In genomic region chr8:84837912-84838470, GRCm38 (mm10) we compare ENCODE assay signal across 15 mouse cellular contexts. TPM values are rescaled to one million over a fixed set of nuclear protein-coding genes. Genes with fewer than 3 reads are reported as not detected.
DNase-seq lines count a peak whose midpoint lies in the region; ATAC-seq and TF ChIP-seq lines count a peak whose summit lies in the region.
"Had no signal": no experiment of that assay in that cellular context is flagged by ENCODE, and none has a peak within 500 bp of the region (broad histone marks: within the 10 kb centered on the region; RNA-seq: fewer than 3 reads in every experiment).

No protein-coding gene starts in this region.

- intact Hi-C loops in heart, postnatal 36 days (cut with DNase I) = no loop called here

- ATAC-seq in midbrain, embryonic 11.5 days (ENCODE audit: low FRiP score) = no peak
- ATAC-seq in midbrain, embryonic 16.5 days = no peak
- no peak for ATAC-seq in liver, embryonic 15.5 days (ENCODE audit: insufficient read depth)

- no peak overlapping the region for H3K9ac ChIP-seq in midbrain, embryonic 11.5 days (ENCODE audit: low read length)
- no peak overlapping the region for H3K9ac ChIP-seq in midbrain, embryonic 16.5 days (ENCODE audit: low read depth, low read length)
- H3K9ac ChIP-seq in liver, embryonic 15.5 days = peak overlapping the region; percentile 87

- H3K4me1 ChIP-seq in heart, embryonic 10.5 days = peaks cover 40% of the 10 kb centered on the region
- peaks cover 14% of the 10 kb centered on the region for H3K4me1 ChIP-seq in midbrain, embryonic 11.5 days (ENCODE audit: control insufficient read depth, insufficient read depth, low read length)
- peaks cover 17% of the 10 kb centered on the region for H3K4me1 ChIP-seq in midbrain, embryonic 16.5 days (ENCODE audit: control insufficient read depth, insufficient read depth, low read length)
- H3K4me1 ChIP-seq in embryonic fibroblast, embryonic 13.5 days (ENCODE audit: control insufficient read depth, insufficient read depth, low read length) = no peaks in the 10 kb centered on the region; the same call in 1 of the 2 replicates
- H3K4me1 ChIP-seq in liver, embryonic 15.5 days (replicated peaks) = peaks cover 89% of the 10 kb centered on the region

- 0 out of 2 replicates have a peak, but pooled peaks have one; percentile 11 for TF ChIP-seq POLR2A in embryonic fibroblast, embryonic 13.5 days (IDR thresholded peaks at IDR 0.05; ENCODE audit: low read depth, low read length)

- peak overlapping the region; percentile 15; the same call in 1 of the 2 replicates for H3K4me3 ChIP-seq in heart, embryonic 10.5 days
- no peak overlapping the region for H3K4me3 ChIP-seq in midbrain, embryonic 11.5 days (ENCODE audit: low read depth, low read length)
- H3K4me3 ChIP-seq in midbrain, embryonic 16.5 days (ENCODE audit: low read depth, low read length) = no peak overlapping the region
- no peak overlapping the region for H3K4me3 ChIP-seq in embryonic fibroblast, embryonic 13.5 days (ENCODE audit: insufficient read depth, low read length)
- H3K4me3 ChIP-seq in liver, embryonic 15.5 days (replicated peaks) = peak overlapping the region; percentile 92
- H3K4me3 ChIP-seq: gastrocnemius, adult 2 months; left cerebral cortex, adult 2 months had no signal

- no peak overlapping the region for H3K4me2 ChIP-seq in midbrain, embryonic 11.5 days
- no peak overlapping the region for H3K4me2 ChIP-seq in midbrain, embryonic 16.5 days (ENCODE audit: low read length)
- H3K4me2 ChIP-seq in liver, embryonic 15.5 days = peak overlapping the region; percentile 76

- peak overlapping the region; percentile 64 for H3K27ac ChIP-seq in heart, embryonic 10.5 days
- H3K27ac ChIP-seq in midbrain, embryonic 11.5 days (ENCODE audit: low read depth, low read length) = no peak overlapping the region
- no peak overlapping the region for H3K27ac ChIP-seq in midbrain, embryonic 16.5 days (ENCODE audit: low read length)
- no peak overlapping the region for H3K27ac ChIP-seq in embryonic fibroblast, embryonic 13.5 days (ENCODE audit: insufficient read depth, low read length)
- H3K27ac ChIP-seq in liver, embryonic 15.5 days (replicated peaks) = peak overlapping the region; percentile 95
- H3K27ac ChIP-seq: left cerebral cortex, adult 2 months had no signal

- no peak for TF ChIP-seq CTCF in embryonic fibroblast, embryonic 13.5 days (IDR thresholded peaks at IDR 0.05; ENCODE audit: borderline replicate concordance, insufficient read depth, low read length)

- no peak for DNase-seq in heart, embryonic 10.5 days (ENCODE audit: low spot score)
- no peak for DNase-seq in heart, postnatal 36 days
- DNase-seq in midbrain, embryonic 11.5 days (ENCODE audit: low spot score, missing footprints) = peak; percentile 35
- DNase-seq in gastrocnemius, postnatal 10 days = no peak
- DNase-seq in kidney, adult 9 months = no peak
- DNase-seq: adrenal gland, adult 2 months; cerebellum, adult 18-20 months; gastrocnemius, adult 2 months; kidney, postnatal 36 days; lung, postnatal 10 days; thymus, postnatal 25 days had no signal

- 83% methylated on average over 15 of the region's 15 CpGs for WGBS in heart, embryonic 10.5 days
- 81% methylated on average over 15 of the region's 15 CpGs for whole genome bisulfite sequencing in midbrain, embryonic 11.5 days
- WGBS in midbrain, embryonic 16.5 days = 85% methylated on average over 15 of the region's 15 CpGs
- 65% methylated on average over 15 of the region's 15 CpGs for WGBS in liver, embryonic 15.5 days (ENCODE audit: insufficient replicate concordance)

- H3K36me3 ChIP-seq in heart, embryonic 10.5 days = peaks cover 69% of the 10 kb centered on the region
- H3K36me3 ChIP-seq in midbrain, embryonic 11.5 days (ENCODE audit: control insufficient read depth, insufficient read depth, low read length) = peaks cover 40% of the 10 kb centered on the region
- peaks cover 43% of the 10 kb centered on the region for H3K36me3 ChIP-seq in midbrain, embryonic 16.5 days (ENCODE audit: control insufficient read depth, insufficient read depth, low read length)
- H3K36me3 ChIP-seq in liver, embryonic 15.5 days (replicated peaks) = peaks cover 72% of the 10 kb centered on the region

- H3K27me3 ChIP-seq in heart, embryonic 10.5 days (ENCODE audit: insufficient read depth, poor library complexity, severe bottlenecking) = no peaks in the 10 kb centered on the region
- no peaks in the 10 kb centered on the region for H3K27me3 ChIP-seq in midbrain, embryonic 11.5 days (ENCODE audit: control insufficient read depth, insufficient read depth, low read length)
- H3K27me3 ChIP-seq in midbrain, embryonic 16.5 days (ENCODE audit: control insufficient read depth, insufficient read depth, low read depth, low read length) = no peaks in the 10 kb centered on the region
- no peaks in the 10 kb centered on the region for H3K27me3 ChIP-seq in liver, embryonic 15.5 days

- H3K9me3 ChIP-seq in heart, embryonic 10.5 days = no peaks in the 10 kb centered on the region
- no peaks in the 10 kb centered on the region for H3K9me3 ChIP-seq in midbrain, embryonic 11.5 days (ENCODE audit: control insufficient read depth, low read length)
- H3K9me3 ChIP-seq in midbrain, embryonic 16.5 days (replicated peaks; ENCODE audit: control insufficient read depth, low read length, poor library complexity, severe bottlenecking) = no peaks in the 10 kb centered on the region
- no peaks in the 10 kb centered on the region for H3K9me3 ChIP-seq in liver, embryonic 15.5 days (replicated peaks)

RNA-seq across cellular contexts. Expression of gene Rad23a, which starts 2.5 kb away (rescaled TPM):
- 137 and 154 TPM in 2 replicates for polyA plus RNA-seq in heart, embryonic 10.5 days (2016; fragmentation: Nextera tagmentation; extraction: Ambion mirVana)
- 10 to 100 TPM; 84.0 to 87.4 TPM for total RNA-seq in heart, postnatal 36 days (2021)
- 87.7 and 100 TPM in 2 replicates for polyA plus RNA-seq in midbrain, embryonic 11.5 days (2014; fragmentation: Nextera tagmentation; extraction: Ambion mirVana)
- 80.7 and 85.6 TPM in 2 replicates for polyA plus RNA-seq in midbrain, embryonic 16.5 days (2015; fragmentation: Nextera tagmentation; extraction: Ambion mirVana)
- polyA plus RNA-seq in embryonic fibroblast, embryonic 13.5 days (2011; ENCODE audit: insufficient read length, low read depth, missing spikeins) = 57.6 and 61.7 TPM in 2 replicates
- 293 and 323 TPM in 2 replicates for polyA plus RNA-seq in liver, embryonic 15.5 days (2015; fragmentation: Nextera tagmentation; extraction: Ambion mirVana)
- total RNA-seq in gastrocnemius, postnatal 10 days (2021) = 100 to 1,000 TPM; 124 to 130 TPM

RNA-seq across cellular contexts. Expression of gene Gadd45gip1, which starts 6.7 kb away (rescaled TPM):
- 57.3 and 60.5 TPM in 2 replicates for polyA plus RNA-seq in heart, embryonic 10.5 days (2016; fragmentation: Nextera tagmentation; extraction: Ambion mirVana)
- total RNA-seq in heart, postnatal 36 days (2021) = 10 to 100 TPM; 28.5 to 29.5 TPM
- 37.3 and 37.8 TPM in 2 replicates for polyA plus RNA-seq in midbrain, embryonic 11.5 days (2014; fragmentation: Nextera tagmentation; extraction: Ambion mirVana)
- polyA plus RNA-seq in midbrain, embryonic 16.5 days (2015; fragmentation: Nextera tagmentation; extraction: Ambion mirVana) = 35.0 and 37.4 TPM in 2 replicates
- polyA plus RNA-seq in embryonic fibroblast, embryonic 13.5 days (2011; ENCODE audit: insufficient read length, low read depth, missing spikeins) = 11.7 and 12.6 TPM in 2 replicates
- 42.4 and 44.9 TPM in 2 replicates for polyA plus RNA-seq in liver, embryonic 15.5 days (2015; fragmentation: Nextera tagmentation; extraction: Ambion mirVana)
- total RNA-seq in gastrocnemius, postnatal 10 days (2021) = 10 to 100 TPM; 30.3 to 33.4 TPM

RNA-seq across cellular contexts. Expression of gene Calr, which starts 8.7 kb away (rescaled TPM):
- polyA plus RNA-seq in heart, embryonic 10.5 days (2016; fragmentation: Nextera tagmentation; extraction: Ambion mirVana) = 881 and 1,047 TPM in 2 replicates
- 100 to 1,000 TPM; 337 to 380 TPM for total RNA-seq in heart, postnatal 36 days (2021)
- 708 and 747 TPM in 2 replicates for polyA plus RNA-seq in midbrain, embryonic 11.5 days (2014; fragmentation: Nextera tagmentation; extraction: Ambion mirVana)
- 662 and 691 TPM in 2 replicates for polyA plus RNA-seq in midbrain, embryonic 16.5 days (2015; fragmentation: Nextera tagmentation; extraction: Ambion mirVana)
- 1,122 and 1,201 TPM in 2 replicates for polyA plus RNA-seq in embryonic fibroblast, embryonic 13.5 days (2011; ENCODE audit: insufficient read length, low read depth, missing spikeins)
- polyA plus RNA-seq in liver, embryonic 15.5 days (2015; fragmentation: Nextera tagmentation; extraction: Ambion mirVana) = 471 and 504 TPM in 2 replicates
- total RNA-seq in gastrocnemius, postnatal 10 days (2021) = 100 to 1,000 TPM; 234 to 286 TPM

RNA-seq across cellular contexts. Expression of gene Dand5, which starts 15.4 kb away (rescaled TPM):
- 5.3 TPM in 2 replicates for polyA plus RNA-seq in heart, embryonic 10.5 days (2016; fragmentation: Nextera tagmentation; extraction: Ambion mirVana)
- total RNA-seq in heart, postnatal 36 days (2021) = 1 to 10 TPM; 9.3 to 9.9 TPM
- polyA plus RNA-seq in midbrain, embryonic 11.5 days (2014; fragmentation: Nextera tagmentation; extraction: Ambion mirVana) = 3.9 and 4.6 TPM in 2 replicates
- polyA plus RNA-seq in midbrain, embryonic 16.5 days (2015; fragmentation: Nextera tagmentation; extraction: Ambion mirVana) = 11.7 and 12.4 TPM in 2 replicates
- polyA plus RNA-seq in embryonic fibroblast, embryonic 13.5 days (2011; ENCODE audit: insufficient read length, low read depth, missing spikeins) = 2.0 and 2.3 TPM in 2 replicates
- 2.9 and 3.4 TPM in 2 replicates for polyA plus RNA-seq in liver, embryonic 15.5 days (2015; fragmentation: Nextera tagmentation; extraction: Ambion mirVana)
- 1 to 10 TPM; 5.8 to 7.3 TPM for total RNA-seq in gastrocnemius, postnatal 10 days (2021)

RNA-seq across cellular contexts. Expression of gene Farsa, which starts 18.8 kb away (rescaled TPM):
- 80.8 and 108 TPM in 2 replicates for polyA plus RNA-seq in heart, embryonic 10.5 days (2016; fragmentation: Nextera tagmentation; extraction: Ambion mirVana)
- total RNA-seq in heart, postnatal 36 days (2021) = 10 to 100 TPM; 23.1 TPM
- polyA plus RNA-seq in midbrain, embryonic 11.5 days (2014; fragmentation: Nextera tagmentation; extraction: Ambion mirVana) = 77.4 and 84.4 TPM in 2 replicates
- 108 and 113 TPM in 2 replicates for polyA plus RNA-seq in midbrain, embryonic 16.5 days (2015; fragmentation: Nextera tagmentation; extraction: Ambion mirVana)
- polyA plus RNA-seq in embryonic fibroblast, embryonic 13.5 days (2011; ENCODE audit: insufficient read length, low read depth, missing spikeins) = 41.0 and 43.5 TPM in 2 replicates
- polyA plus RNA-seq in liver, embryonic 15.5 days (2015; fragmentation: Nextera tagmentation; extraction: Ambion mirVana) = 58.8 and 61.9 TPM in 2 replicates
- 10 to 100 TPM; 29.7 to 31.4 TPM for total RNA-seq in gastrocnemius, postnatal 10 days (2021)

Comparison
In these comparisons a context has a peak if more than half of its experiments do, and no peak if none do; other contexts are left out.
1. H3K27ac ChIP-seq: peak in heart, embryonic 10.5 days (single experiment) and liver, embryonic 15.5 days (single experiment); none in midbrain, embryonic 11.5 days (single experiment), midbrain, embryonic 16.5 days (single experiment) and embryonic fibroblast, embryonic 13.5 days (single experiment).
2. H3K4me3 ChIP-seq: peak in heart, embryonic 10.5 days (single experiment) and liver, embryonic 15.5 days (single experiment); none in midbrain, embryonic 11.5 days (single experiment), midbrain, embryonic 16.5 days (single experiment) and embryonic fibroblast, embryonic 13.5 days (single experiment).